Mouse (Mus musculus) heart, postnatal 0 days (tissue): ENCODE measurements at regions not wholly inside any gene's neighbourhood (a gene's known extent, or its start where the extent isn't known, plus 50 kb on each side); places are given as distances from the start of the nearest gene placed in this dataset.

Experiments used
- CTCF ChIP-seq: IDR thresholded peaks from 2 replicates; pipeline ENCODE4 v1.5.1; 2016; ENCODE audit warnings: antibody characterized with exemption, control low read depth, low read depth
- EP300 ChIP-seq: IDR thresholded peaks from 2 replicates; pipeline ENCODE4 v1.6.1; 2016; ENCODE audit warnings: antibody characterized with exemption, low read depth

DNA sequence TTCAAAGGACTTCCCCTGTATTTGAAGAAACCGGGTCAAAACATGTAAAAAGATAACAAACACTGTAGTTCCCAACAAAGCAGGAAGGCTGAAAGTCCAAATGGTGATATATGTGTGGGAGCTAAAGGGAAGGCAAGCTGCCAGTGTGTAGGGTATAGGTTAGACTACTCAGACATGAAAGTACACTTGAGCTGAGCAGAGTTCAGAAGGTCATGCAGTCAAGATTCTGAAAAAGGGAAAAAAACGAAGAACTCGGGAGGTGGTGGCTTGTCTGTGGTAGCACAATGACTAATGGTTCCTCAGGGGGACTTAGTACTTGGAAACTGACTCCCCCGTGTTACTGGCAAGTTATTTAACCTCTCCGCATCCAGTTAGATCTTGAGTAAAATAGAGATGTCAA is 130.3 kb upstream of the Tent5a start:
- TF ChIP-seq CTCF, result no peak
- no peak for TF ChIP-seq EP300
